11 mouse cellular contexts compared by ENCODE assay signal in genomic region chr1:91041605-91042004, GRCm38 (mm10). TPM values are rescaled to one million over a fixed set of nuclear protein-coding genes. Genes with fewer than 3 reads are reported as not detected.
DNase-seq lines count a peak whose midpoint lies in the region; ATAC-seq and TF ChIP-seq lines count a peak whose summit lies in the region.
"Had no signal": no experiment of that assay in that cellular context is flagged by ENCODE, and none has a peak within 500 bp of the region (broad histone marks: within the 10 kb centered on the region; RNA-seq: fewer than 3 reads in every experiment).

No protein-coding gene starts in this region.

- H3K4me3 ChIP-seq in heart, embryonic 13.5 days, result no peak overlapping the region
- no peak overlapping the region for H3K4me3 ChIP-seq in heart, adult 2 months
- no peak overlapping the region for H3K4me3 ChIP-seq in brown adipose tissue, adult 24 weeks (ENCODE audit: insufficient read depth, low read depth, low read length)
- no peak overlapping the region for H3K4me3 ChIP-seq in macrophage (ENCODE audit: inconsistent target)
- H3K4me3 ChIP-seq in hindbrain, embryonic 13.5 days, result no peak overlapping the region
- H3K4me3 ChIP-seq: hindbrain, embryonic 15.5 days; neural tube, embryonic 13.5 days had no signal

- WGBS in heart, embryonic 13.5 days, result 43% methylated on average over 5 of the region's 5 CpGs
- 52% methylated on average over 5 of the region's 5 CpGs for WGBS in heart, adult 2 months
- WGBS in macrophage (ENCODE audit: missing documents), result 13% methylated on average over 5 of the region's 5 CpGs
- WGBS in hindbrain, embryonic 13.5 days, result 89% methylated on average over 5 of the region's 5 CpGs

- H3K27ac ChIP-seq in heart, embryonic 13.5 days (replicated peaks), result peak overlapping the region; percentile 86
- no peak overlapping the region for H3K27ac ChIP-seq in heart, adult 2 months
- 0 out of 2 replicates have a peak overlapping the region, but pooled peaks have one; percentile 24 for H3K27ac ChIP-seq in brown adipose tissue, adult 24 weeks (replicated peaks; ENCODE audit: low read depth, low read length)
- H3K27ac ChIP-seq in macrophage, result peak overlapping the region; percentile 33
- no peak overlapping the region for H3K27ac ChIP-seq in hindbrain, embryonic 13.5 days
- H3K27ac ChIP-seq: hindbrain, embryonic 15.5 days; neural tube, embryonic 13.5 days had no signal

- 0 out of 2 replicates have a peak, but pooled peaks cover 7% of the 10 kb centered on the region for H3K36me3 ChIP-seq in heart, embryonic 13.5 days
- peaks cover 3% of the 10 kb centered on the region for H3K36me3 ChIP-seq in heart, adult 2 months (ENCODE audit: control insufficient read depth, insufficient read depth, low read length)
- H3K36me3 ChIP-seq in macrophage (ENCODE audit: inconsistent target), result no peaks in the 10 kb centered on the region
- H3K36me3 ChIP-seq in hindbrain, embryonic 13.5 days, result no peaks in the 10 kb centered on the region
- H3K36me3 ChIP-seq: hindbrain, embryonic 15.5 days; neural tube, embryonic 13.5 days had no signal

- H3K9me3 ChIP-seq in heart, embryonic 13.5 days, result no peaks in the 10 kb centered on the region
- no peaks in the 10 kb centered on the region for H3K9me3 ChIP-seq in hindbrain, embryonic 13.5 days
- H3K9me3 ChIP-seq: hindbrain, embryonic 15.5 days; neural tube, embryonic 13.5 days had no signal

- intact Hi-C loops in heart, adult 2 months (cut with DNase I), result loop anchor here (2.0 kb wide), 1 partner anchor 57 kb away; no protein-coding TSS in a partner anchor

- H3K4me2 ChIP-seq in heart, embryonic 13.5 days, result no peak overlapping the region
- no peak overlapping the region for H3K4me2 ChIP-seq in hindbrain, embryonic 13.5 days
- H3K4me2 ChIP-seq: hindbrain, embryonic 15.5 days; lung, embryonic 14.5 days; neural tube, embryonic 13.5 days had no signal

- H3K79me2 ChIP-seq in heart, adult 2 months (replicated peaks; ENCODE audit: control insufficient read depth, insufficient read depth, low read length), result no peaks in the 10 kb centered on the region
- peaks cover 49% of the 10 kb centered on the region; the same call in 1 of the 2 replicates for H3K79me2 ChIP-seq in macrophage (ENCODE audit: inconsistent target)

- ATAC-seq in heart, embryonic 13.5 days (ENCODE audit: extremely low read depth, insufficient number of reproducible peaks, low FRiP score, low TSS enrichment), result no peak
- no peak for ATAC-seq in hindbrain, embryonic 13.5 days (ENCODE audit: low FRiP score)

- TF ChIP-seq EP300 in heart, adult 2 months (IDR thresholded peaks at IDR 0.05; ENCODE audit: insufficient read depth, low read depth, low read length), result no peak

- TF ChIP-seq CTCF in heart, adult 2 months (IDR thresholded peaks at IDR 0.05), result no peak

- peaks cover 97% of the 10 kb centered on the region for H3K4me1 ChIP-seq in heart, embryonic 13.5 days
- peaks cover 20% of the 10 kb centered on the region for H3K4me1 ChIP-seq in heart, adult 2 months (ENCODE audit: control insufficient read depth, insufficient read depth, low read length)
- peaks cover 32% of the 10 kb centered on the region for H3K4me1 ChIP-seq in brown adipose tissue, adult 24 weeks (ENCODE audit: control insufficient read depth, insufficient read depth, insufficient read length, low read length)
- peaks cover 23% of the 10 kb centered on the region for H3K4me1 ChIP-seq in hindbrain, embryonic 13.5 days (replicated peaks)

- H3K27me3 ChIP-seq in heart, embryonic 13.5 days (replicated peaks), result no peaks in the 10 kb centered on the region
- H3K27me3 ChIP-seq in heart, adult 2 months (ENCODE audit: control insufficient read depth, insufficient read depth, low read length), result no peaks in the 10 kb centered on the region
- no peaks in the 10 kb centered on the region for H3K27me3 ChIP-seq in hindbrain, embryonic 13.5 days
- H3K27me3 ChIP-seq: hindbrain, embryonic 15.5 days; neural tube, embryonic 13.5 days had no signal

- H3K9ac ChIP-seq in heart, embryonic 13.5 days, result peak overlapping the region; percentile 12
- H3K9ac ChIP-seq in heart, adult 2 months (ENCODE audit: low read depth, low read length), result no peak overlapping the region
- no peak overlapping the region for H3K9ac ChIP-seq in hindbrain, embryonic 13.5 days
- H3K9ac ChIP-seq: hindbrain, embryonic 15.5 days; lung, embryonic 14.5 days; neural tube, embryonic 13.5 days had no signal

- no peak for TF ChIP-seq POLR2A in heart, adult 2 months (IDR thresholded peaks at IDR 0.05; ENCODE audit: insufficient read depth, low read depth, low read length)

- no peak for DNase-seq in heart, adult 2 months
- peak; percentile 79 for DNase-seq in 3T3-L1 (ENCODE audit: low read depth, low spot score)
- no peak for DNase-seq in embryo, embryonic 11 days
- DNase-seq in thymus, postnatal 14 days, result no peak
- DNase-seq: lung, embryonic 14.5 days had no signal

RNA-seq across cellular contexts. Expression of gene Lrrfip1, which starts 43.1 kb away (rescaled TPM):
- polyA plus RNA-seq in heart, embryonic 13.5 days (2015; fragmentation: Nextera tagmentation; extraction: Ambion mirVana), result 122 and 137 TPM in 2 replicates
- 10 to 100 TPM; 63.5 to 75.5 TPM for total RNA-seq in heart, adult 2 months (2021)
- polyA plus RNA-seq in heart, adult 2 months (2012; rRNA removed), result 32.9 and 44.2 TPM in 2 replicates
- 11.7 and 13.8 TPM in 2 replicates for polyA plus RNA-seq in brown adipose tissue, adult 24 weeks (2012; ENCODE audit: insufficient read depth, insufficient read length, missing spikeins)
- total RNA-seq in macrophage (2018; cell fraction: chromatin; rRNA removed), result 1,000 to 10,000 TPM in 1 of 26 experiments, 100 to 1,000 TPM in 24, 10 to 100 TPM in 1; 83.2 to 1,087 (median 200) TPM
- 100 to 1,000 TPM in 5 of 26 experiments, 10 to 100 TPM in 21; 53.9 to 309 (median 75.0) TPM for total RNA-seq in macrophage (2018; cell fraction: cytosol; rRNA removed)
- total RNA-seq in macrophage (2018; cell fraction: nucleus; rRNA removed), result 100 to 1,000 TPM in 19 of 26 experiments, 10 to 100 TPM in 7; 79.7 to 456 (median 123) TPM
- 58.8 to 94.9 TPM (median 88.9 TPM) in 3 replicates for polyA plus RNA-seq in macrophage (2018)
- polyA plus RNA-seq in hindbrain, embryonic 13.5 days (2015; fragmentation: Nextera tagmentation; extraction: Ambion mirVana), result 35.5 and 39.1 TPM in 2 replicates

Comparison
In these comparisons a context has a peak if more than half of its experiments do, and no peak if none do; other contexts are left out.
1. H3K27ac ChIP-seq: peak in heart, embryonic 13.5 days (single experiment), brown adipose tissue, adult 24 weeks (single experiment) and macrophage (single experiment); none in heart, adult 2 months (single experiment) and hindbrain, embryonic 13.5 days (single experiment).